Mouse (Mus musculus): ENCODE data around the gene Ttll3. TPM values are rescaled to one million over a fixed set of nuclear protein-coding genes. Genes with fewer than 3 reads are reported as not detected.

Ttll3 gene
- total and polyA plus RNA-seq, 3 experiments, result 0.87 to 5.3 (median 4.4) TPM

DNA sequence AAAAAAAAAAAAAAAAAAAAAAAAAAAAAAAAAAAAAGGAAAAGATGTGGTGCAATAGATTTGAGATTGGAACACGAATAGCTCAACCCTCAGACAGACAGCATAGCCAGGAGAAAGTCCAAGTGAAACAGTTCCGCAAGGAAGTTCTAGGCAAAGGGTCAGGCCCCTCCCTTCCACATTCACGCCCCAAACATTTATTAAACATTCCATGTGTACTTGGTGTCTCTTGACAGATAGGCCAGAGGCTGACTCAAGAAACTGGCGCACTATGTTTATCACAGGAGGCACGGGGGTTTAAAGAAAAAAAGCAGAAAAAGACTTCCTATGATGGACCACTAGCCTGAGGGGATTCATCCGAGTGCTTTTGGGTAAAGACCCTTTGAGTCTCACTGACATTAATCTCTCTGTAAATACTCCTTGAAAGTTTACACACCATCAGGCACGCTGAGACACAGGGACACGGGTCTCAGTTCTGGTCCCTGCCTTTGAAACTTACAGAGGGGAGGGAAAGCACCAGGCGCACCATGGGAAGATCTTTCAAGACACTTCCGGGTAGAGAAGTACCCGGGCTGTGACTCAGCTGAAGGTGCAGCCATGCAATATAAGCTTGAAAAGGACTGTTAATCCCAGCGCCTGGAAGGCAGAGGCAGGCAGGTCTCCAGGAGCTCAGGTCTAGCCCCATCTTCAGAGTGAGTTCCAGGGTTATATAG is 49.8 kb downstream of the Ttll3 start:
- dilution Hi-C loops (cut with MboI; ENCODE audit: extremely low pct_ligation_motif_present, extremely low pct_unique_long_range_greater_than_20kb, low sequenced_read_pairs), result no loop called here

GRCm38 (mm10) chr6:113440686-113441085 is 51.6 kb downstream of the Ttll3 start:
- dilution Hi-C loops (cut with MboI; ENCODE audit: extremely low pct_ligation_motif_present, extremely low pct_unique_long_range_greater_than_20kb, low sequenced_read_pairs) (no loop called here), in situ Hi-C loops (cut with MboI; ENCODE audit: low pct_ligation_motif_present, low pct_unique_long_range_greater_than_20kb, low sequenced_read_pairs) (no loop called here)
- Histone ChIP-seq H3K79me2 (replicated peaks; ENCODE audit: control insufficient read depth, extremely low read depth, insufficient read depth, poor library complexity, severe bottlenecking) (peaks cover 13% of the 10 kb centered on the region), H3K4me2 (ENCODE audit: insufficient read depth, low read depth, poor library complexity, severe bottlenecking) (no peak overlapping the region), H3K27ac (ENCODE audit: insufficient read depth, low read depth) (no peak overlapping the region), H3K27me3 (replicated peaks) (no peaks in the 10 kb centered on the region), H3K4me3 (replicated peaks in 1 of 3; ENCODE audit: low read depth in 2 of 3, low read length in 2 of 3, poor library complexity in 1 of 3) (no peak overlapping the region), H3K9me3 (replicated peaks; ENCODE audit: low read length) (no peaks in the 10 kb centered on the region), H3K36me3 (replicated peaks in 1 of 2; ENCODE audit: control insufficient read depth in 1 of 2, insufficient read depth in 1 of 2, low read length in 1 of 2) (peaks cover 3 to 10% of the 10 kb centered on the region in 2 experiments), H3K9ac (ENCODE audit: insufficient read depth, low read depth) (no peak overlapping the region), H3K4me1 (ENCODE audit: control insufficient read depth in 1 of 2, insufficient read depth in 2 of 2) (peaks cover 4 to 37% of the 10 kb centered on the region in 2 experiments)
- TF ChIP-seq E2F4 (IDR thresholded peaks at IDR 0.05; ENCODE audit: insufficient replicate concordance, low read depth, low read length) (no peak), CTCF (conservative IDR thresholded peaks at IDR 0.05 in 1 of 2, IDR thresholded peaks at IDR 0.05 in 1 of 2; ENCODE audit: low read depth in 2 of 2, low read length in 2 of 2) (no peak), GABPA (IDR thresholded peaks at IDR 0.05; ENCODE audit: insufficient replicate concordance, low read depth, low read length) (no peak), POLR2AphosphoS2 (IDR thresholded peaks at IDR 0.05; ENCODE audit: low read depth, low read length) (no peak), USF1 (IDR thresholded peaks at IDR 0.05; ENCODE audit: low read depth, low read length) (no peak), MYC (IDR thresholded peaks at IDR 0.05; ENCODE audit: low read depth, low read length) (no peak), MAFK (IDR thresholded peaks at IDR 0.05; ENCODE audit: insufficient replicate concordance, low read length) (no peak), CHD2 (IDR thresholded peaks at IDR 0.05; ENCODE audit: low read length) (no peak), ZC3H11A (IDR thresholded peaks at IDR 0.05; ENCODE audit: low read depth, low read length) (no peak), CHD1 (IDR thresholded peaks at IDR 0.05; ENCODE audit: low read depth, low read length) (no peak), EP300 (IDR thresholded peaks at IDR 0.05; ENCODE audit: low read length) (no peak), MEF2A (IDR thresholded peaks at IDR 0.05; ENCODE audit: borderline replicate concordance, low read depth, low read length) (no peak), ZKSCAN1 (IDR thresholded peaks at IDR 0.05; ENCODE audit: borderline replicate concordance, low read depth, low read length) (no peak), TBP (conservative IDR thresholded peaks at IDR 0.05; ENCODE audit: low read depth, low read length) (no peak), ZNF384 (IDR thresholded peaks at IDR 0.05; ENCODE audit: low read depth, low read length) (no peak), PAX5 (IDR thresholded peaks at IDR 0.05; ENCODE audit: low read length) (no peak)
- no peak for DNase-seq (ENCODE audit: extremely low read depth)

More for the DNA sequence above, 49.8 kb downstream of the Ttll3 start:
- peak; percentile 57 for DNase-seq (ENCODE audit: extremely low read depth)
- Histone ChIP-seq H3K9me3 (replicated peaks; ENCODE audit: low read length) (no peaks in the 10 kb centered on the region), H3K79me2 (replicated peaks; ENCODE audit: control insufficient read depth, extremely low read depth, insufficient read depth, poor library complexity, severe bottlenecking) (peaks cover 13% of the 10 kb centered on the region), H3K4me1 (ENCODE audit: control insufficient read depth in 1 of 2, insufficient read depth in 2 of 2) (peaks cover 6 to 38% of the 10 kb centered on the region in 2 experiments), H3K4me3 (replicated peaks in 1 of 3; ENCODE audit: low read depth in 2 of 3, low read length in 2 of 3, poor library complexity in 1 of 3) (no peak overlapping the region), H3K9ac (ENCODE audit: insufficient read depth, low read depth) (no peak overlapping the region), H3K4me2 (ENCODE audit: insufficient read depth, low read depth, poor library complexity, severe bottlenecking) (no peak overlapping the region), H3K27ac (ENCODE audit: insufficient read depth, low read depth) (no peak overlapping the region), H3K27me3 (replicated peaks) (no peaks in the 10 kb centered on the region), H3K36me3 (replicated peaks in 1 of 2; ENCODE audit: control insufficient read depth in 1 of 2, insufficient read depth in 1 of 2, low read length in 1 of 2) (no peaks in the 10 kb centered on the region)
- in situ Hi-C loops (cut with MboI; ENCODE audit: low pct_ligation_motif_present, low pct_unique_long_range_greater_than_20kb, low sequenced_read_pairs), result no loop called here
- TF ChIP-seq JUN (IDR thresholded peaks at IDR 0.05; ENCODE audit: insufficient read depth, low read depth, low read length) (no peak), ELF1 (IDR thresholded peaks at IDR 0.05; ENCODE audit: low read depth, low read length) (peak; percentile 75), IRF4 (IDR thresholded peaks at IDR 0.05; ENCODE audit: low read depth, low read length) (no peak), NRF1 (IDR thresholded peaks at IDR 0.05; ENCODE audit: low read depth, low read length) (no peak)

Measured in CH12.LX (cell line).